Mouse (Mus musculus): ENCODE measurements around the gene Mtnr1b.

Mtnr1b gene

GRCm38 (mm10) chr9:15800402-15800801 is 74.0 kb downstream of the Mtnr1b start:
- no peak for DNase-seq

DNA sequence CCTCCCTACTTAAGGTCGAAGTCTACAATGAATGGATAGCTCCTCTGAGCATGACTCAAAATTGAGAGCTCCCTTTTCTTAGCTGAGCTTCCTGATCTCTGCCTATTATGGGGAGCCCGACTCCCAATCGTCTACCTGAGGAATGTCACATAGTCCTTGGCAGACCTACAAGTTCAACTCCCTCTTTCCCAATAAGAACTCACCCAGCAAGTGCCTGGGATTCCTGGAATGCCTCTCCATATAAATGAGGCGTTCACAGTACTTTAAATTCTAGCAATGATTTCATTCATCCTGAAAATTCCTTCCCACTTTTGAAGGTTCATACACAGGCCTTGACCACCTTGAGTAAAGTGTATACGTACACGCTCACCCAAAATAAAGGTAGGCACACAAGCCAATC is 79.9 kb downstream of the Mtnr1b start:
- DNase-seq, result no peak

- no peak for DNase-seq
Observed at GRCm38 (mm10) chr9:15792076-15792475, 82.3 kb downstream of the Mtnr1b start.

DNA sequence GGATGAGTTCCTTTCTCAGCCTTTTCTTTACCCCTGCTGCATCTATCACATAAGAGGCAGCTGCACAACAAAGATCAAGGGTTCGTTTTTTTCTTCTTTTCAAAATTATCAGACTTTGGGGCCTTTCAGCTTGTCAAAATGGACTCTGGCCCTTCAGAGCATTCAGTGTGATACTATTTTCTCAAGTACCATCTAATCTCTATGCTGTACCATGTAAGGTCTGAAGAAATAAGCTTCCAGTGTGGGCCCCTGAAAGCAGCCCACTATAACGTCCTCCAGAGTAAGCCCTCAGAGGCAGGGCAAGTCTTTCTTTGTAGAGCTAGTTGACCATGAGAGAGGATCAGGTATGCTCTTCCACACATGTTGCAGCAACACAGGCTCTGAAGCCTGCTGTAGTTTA is 87.7 kb downstream of the Mtnr1b start:
- no peak for DNase-seq

- no peak for DNase-seq
Observed at GRCm38 (mm10) chr9:15786192-15786591, 88.2 kb downstream of the Mtnr1b start.

DNA sequence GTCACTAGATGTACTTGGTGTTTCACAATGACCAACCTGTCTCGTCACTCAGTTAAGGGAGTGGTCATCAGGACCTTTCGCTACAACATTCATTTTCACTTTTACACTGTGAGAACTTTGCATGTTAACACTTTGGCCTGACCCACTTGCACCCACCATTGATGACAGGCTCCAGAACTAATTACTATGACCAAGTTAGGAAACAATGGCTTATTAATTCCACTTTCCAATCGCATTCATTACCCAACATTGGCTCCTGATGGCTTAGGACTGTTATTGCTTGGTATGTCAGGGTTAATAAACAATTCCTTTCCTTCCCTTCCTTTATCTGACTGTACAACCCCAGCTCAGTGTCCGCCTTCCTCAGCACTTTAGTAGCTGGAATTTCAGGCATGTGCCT is 92.4 kb downstream of the Mtnr1b start:
- no peak for DNase-seq

GRCm38 (mm10) chr9:15774911-15775310 is 99.4 kb downstream of the Mtnr1b start:
- no peak for DNase-seq

Data from right cerebral cortex, adult 18-20 months (tissue).